Mouse (Mus musculus): ENCODE data around the gene Gm5930. TPM values are rescaled to one million over a fixed set of nuclear protein-coding genes. Genes with fewer than 3 reads are reported as not detected.
"Not testable (repeated sequence)": the region's sequence is repeated elsewhere in the genome, so short reads cannot be mapped to it uniquely, and the experiment has no call there.

Gene Gm5930
- polyA plus RNA-seq (2012; fragmentation: generic; extraction: Trizol): not detected

DNA sequence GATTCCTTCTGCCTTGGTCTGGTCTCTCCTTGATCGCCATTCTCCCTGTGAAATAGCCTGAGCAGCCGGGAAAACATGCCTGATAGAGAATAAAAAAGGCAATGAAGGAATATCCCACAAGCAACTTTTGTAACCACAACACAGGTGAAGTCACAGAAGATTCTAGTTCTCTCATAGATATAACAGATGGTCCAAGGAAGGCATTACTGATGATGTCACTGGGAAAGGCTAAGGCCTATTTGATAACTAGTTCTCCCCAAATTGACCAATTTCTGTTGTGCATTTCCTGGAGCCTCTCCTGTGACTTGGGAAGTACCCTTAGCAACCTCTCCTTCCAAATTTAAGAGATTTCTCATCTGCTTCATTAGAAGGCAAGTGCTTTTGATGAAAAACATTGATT, at the start of gene Gm5930:
Gene Gm5930, minus strand, starts transcription at position 101 of the 400 bp plus-strand sequence.
- H3K36me3 ChIP-seq (ENCODE audit: control insufficient read depth, insufficient read depth); H3ac ChIP-seq (ENCODE audit: control insufficient read depth, insufficient read length); H3K4me3 ChIP-seq: not testable (repeated sequence)

DNA sequence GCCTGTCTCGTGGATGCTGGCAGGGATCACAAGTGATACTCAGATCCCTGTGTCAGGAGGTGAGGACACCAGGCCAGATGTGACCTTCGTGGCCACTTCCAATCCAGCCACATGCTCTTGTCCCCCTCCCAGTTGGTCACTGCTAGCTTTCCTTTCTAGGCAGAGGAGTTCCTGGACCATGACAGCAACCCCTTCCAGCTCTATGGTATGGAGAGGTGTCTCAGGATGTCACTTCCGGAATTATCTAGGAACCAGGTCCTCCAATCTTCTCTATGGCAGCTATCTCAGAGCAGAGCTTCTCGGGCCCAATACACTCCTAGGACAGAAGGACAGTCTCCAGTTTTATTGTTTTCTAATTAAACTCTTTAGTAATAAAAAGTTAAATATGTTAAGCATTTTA, 45.8 kb upstream of the Gm5930 start:
- not testable (repeated sequence) for H3K4me2 ChIP-seq (ENCODE audit: low read depth); H3K4me3 ChIP-seq; H3K79me2 ChIP-seq (ENCODE audit: control insufficient read depth, insufficient read depth); H3K36me3 ChIP-seq (ENCODE audit: control insufficient read depth, insufficient read depth); H3K27me3 ChIP-seq (ENCODE audit: control insufficient read depth, insufficient read depth, insufficient read length); H3ac ChIP-seq (ENCODE audit: control insufficient read depth, insufficient read length)

More for the DNA sequence above, at the start of gene Gm5930:
- H3K27me3 ChIP-seq (ENCODE audit: control insufficient read depth, insufficient read depth, insufficient read length); H3K4me2 ChIP-seq (ENCODE audit: low read depth); H3K79me2 ChIP-seq (ENCODE audit: control insufficient read depth, insufficient read depth): not testable (repeated sequence)

DNA sequence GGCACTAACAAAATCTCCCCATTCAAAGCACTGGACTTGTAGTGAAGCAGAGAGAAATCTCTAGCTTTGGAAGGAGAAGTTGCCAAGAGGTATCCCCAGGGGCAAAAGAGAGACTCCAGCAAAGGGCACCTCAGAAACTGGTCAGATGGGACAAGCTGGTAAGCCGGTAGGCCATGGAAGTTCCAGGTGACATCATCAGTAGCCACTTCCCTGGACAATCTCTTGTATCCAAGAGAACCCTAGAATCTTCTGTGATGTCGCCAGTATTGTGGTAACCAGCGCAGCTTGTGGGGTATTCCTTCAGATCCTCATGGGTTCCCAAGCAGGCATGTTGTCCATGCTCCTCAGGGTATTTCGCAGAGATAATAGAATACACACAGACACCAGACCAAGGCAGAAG, 26.7 kb upstream of the Gm5930 start, which contains the start of gene Gm8229:
Gene Gm8229, plus strand, starts transcription at position 301 of the 400 bp plus-strand sequence.
- not testable (repeated sequence) for H3ac ChIP-seq (ENCODE audit: control insufficient read depth, insufficient read length); H3K36me3 ChIP-seq (ENCODE audit: control insufficient read depth, insufficient read depth)

DNA sequence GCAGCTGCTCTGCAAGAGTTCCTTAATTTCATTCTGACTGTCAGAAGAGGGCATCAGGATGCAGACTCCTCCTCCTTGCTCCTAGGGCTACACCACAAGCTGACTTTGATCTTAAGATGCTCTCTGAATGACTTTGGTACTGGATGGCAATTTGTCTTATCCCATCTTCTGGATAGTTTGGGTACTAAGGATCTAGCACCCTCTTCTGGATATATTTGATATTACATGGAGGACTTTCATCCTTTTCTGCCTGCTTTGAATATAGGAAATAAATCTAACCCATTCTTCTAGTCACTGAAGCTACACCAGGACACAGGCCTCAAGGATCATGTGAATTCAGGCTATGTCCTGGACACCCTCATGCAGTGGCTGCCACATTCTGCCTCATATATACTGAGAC, 23.9 kb upstream of the Gm5930 start:
- H3K27me3 ChIP-seq (ENCODE audit: control insufficient read depth, insufficient read depth, insufficient read length); H3ac ChIP-seq (ENCODE audit: control insufficient read depth, insufficient read length); H3K79me2 ChIP-seq (ENCODE audit: control insufficient read depth, insufficient read depth); H3K4me2 ChIP-seq (ENCODE audit: low read depth); H3K4me3 ChIP-seq; H3K36me3 ChIP-seq (ENCODE audit: control insufficient read depth, insufficient read depth): not testable (repeated sequence)

More for the DNA sequence above, 26.7 kb upstream of the Gm5930 start, which contains the start of gene Gm8229:
- not testable (repeated sequence) for H3K79me2 ChIP-seq (ENCODE audit: control insufficient read depth, insufficient read depth); H3K4me2 ChIP-seq (ENCODE audit: low read depth); H3K4me3 ChIP-seq; H3K27me3 ChIP-seq (ENCODE audit: control insufficient read depth, insufficient read depth, insufficient read length)

- H3ac ChIP-seq (ENCODE audit: control insufficient read depth, insufficient read length); H3K27me3 ChIP-seq (ENCODE audit: control insufficient read depth, insufficient read depth, insufficient read length); H3K36me3 ChIP-seq (ENCODE audit: control insufficient read depth, insufficient read depth); H3K4me3 ChIP-seq; H3K4me2 ChIP-seq (ENCODE audit: low read depth); H3K79me2 ChIP-seq (ENCODE audit: control insufficient read depth, insufficient read depth): not testable (repeated sequence)
Observed at GRCm38 (mm10) chr14:44361416-44361815, 23.0 kb upstream of the Gm5930 start.

DNA sequence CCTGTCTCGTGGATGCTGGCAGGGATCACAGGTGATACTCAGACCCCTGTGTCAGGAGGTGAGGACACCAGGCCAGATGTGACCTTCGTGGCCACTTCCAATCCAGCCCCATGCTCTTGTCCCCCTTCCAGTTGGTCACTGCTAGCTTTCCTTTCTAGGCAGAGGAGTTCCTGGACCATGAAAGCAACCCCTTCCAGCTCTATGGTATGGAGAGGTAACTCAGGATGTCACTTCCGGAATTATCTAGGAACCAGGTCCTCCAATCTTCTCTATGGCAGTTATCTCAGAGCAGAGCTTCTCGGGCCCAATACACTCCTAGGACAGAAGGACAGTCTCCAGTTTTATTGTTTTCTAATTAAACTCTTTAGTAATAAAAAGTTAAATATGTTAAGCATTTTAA, 26.3 kb downstream of the Gm5930 start:
- H3K4me2 ChIP-seq (ENCODE audit: low read depth); H3K4me3 ChIP-seq; H3K27me3 ChIP-seq (ENCODE audit: control insufficient read depth, insufficient read depth, insufficient read length); H3K36me3 ChIP-seq (ENCODE audit: control insufficient read depth, insufficient read depth); H3K79me2 ChIP-seq (ENCODE audit: control insufficient read depth, insufficient read depth); H3ac ChIP-seq (ENCODE audit: control insufficient read depth, insufficient read length): not testable (repeated sequence)

GRCm38 (mm10) chr14:44285280-44285679, 53.1 kb downstream of the Gm5930 start, which contains the start of gene Gm8220:
Gm8220 (plus strand) TSS chr14:44285580.
- not testable (repeated sequence) for H3K4me3 ChIP-seq; H3K36me3 ChIP-seq (ENCODE audit: control insufficient read depth, insufficient read depth); H3K27me3 ChIP-seq (ENCODE audit: control insufficient read depth, insufficient read depth, insufficient read length); H3ac ChIP-seq (ENCODE audit: control insufficient read depth, insufficient read length); H3K79me2 ChIP-seq (ENCODE audit: control insufficient read depth, insufficient read depth); H3K4me2 ChIP-seq (ENCODE audit: low read depth)

Other genes starting within 250 kb of the Gm5930 start
- not detected for gene Ear2, start 235.9 kb downstream of the Gm5930 start, polyA plus RNA-seq (2012; fragmentation: generic; extraction: Trizol)
- not detected for gene Gm3327, start 214.7 kb downstream of the Gm5930 start, polyA plus RNA-seq (2012; fragmentation: generic; extraction: Trizol)
- not detected for gene Gm8212, start 140.9 kb downstream of the Gm5930 start, polyA plus RNA-seq (2012; fragmentation: generic; extraction: Trizol)
- gene 4930503E14Rik, start 125.3 kb downstream of the Gm5930 start, polyA plus RNA-seq (2012; fragmentation: generic; extraction: Trizol): not detected
- not detected for gene Gm8220, start 53.0 kb downstream of the Gm5930 start, polyA plus RNA-seq (2012; fragmentation: generic; extraction: Trizol)
- not detected for gene Gm8229, start 26.8 kb upstream of the Gm5930 start, polyA plus RNA-seq (2012; fragmentation: generic; extraction: Trizol)
- gene Gm3371, start 72.1 kb upstream of the Gm5930 start, polyA plus RNA-seq (2012; fragmentation: generic; extraction: Trizol): not detected
- gene Gm8232, start 95.1 kb upstream of the Gm5930 start, polyA plus RNA-seq (2012; fragmentation: generic; extraction: Trizol): not detected
- gene BC061237, start 153.9 kb upstream of the Gm5930 start, polyA plus RNA-seq (2012; fragmentation: generic; extraction: Trizol): not detected
- not detected for gene Gm17093, start 179.7 kb upstream of the Gm5930 start, polyA plus RNA-seq (2012; fragmentation: generic; extraction: Trizol)
- gene Gm8247, start 244.6 kb upstream of the Gm5930 start, polyA plus RNA-seq (2012; fragmentation: generic; extraction: Trizol): not detected

Measured in myocyte (in vitro differentiated cells).